Mouse (Mus musculus) olfactory bulb, adult 2 months (tissue): Measurements from ENCODE around the gene Cnot8. TPM values are rescaled to one million over a fixed set of nuclear protein-coding genes. Genes with fewer than 3 reads are reported as not detected.
A peak's percentile ranks its signal among the peaks of the same experiment; 100 is the strongest.
"Not testable (repeated sequence)": the region's sequence is repeated elsewhere in the genome, so short reads cannot be mapped to it uniquely, and the experiment has no call there.

Source experiments
- H3K27ac ChIP-seq: fragments of 200-500 bp; 2 replicates; pipeline ENCODE4 v1.5.1; 2012; ENCODE audit warnings: low read depth, low read length; ENCODE audit not compliant: insufficient read depth
- H3K4me1 ChIP-seq: fragments of 200-500 bp; 2 replicates; pipeline ENCODE4 v1.6.1; 2012; ENCODE audit warnings: low read length; ENCODE audit not compliant: control insufficient read depth, insufficient read depth
- H3K4me3 ChIP-seq: fragments of 200-500 bp; 2 replicates; pipeline ENCODE4 v1.5.1; 2012; ENCODE audit warnings: mild to moderate bottlenecking, low read depth, low read length, moderate library complexity; ENCODE audit not compliant: insufficient read depth
- CTCF ChIP-seq: fragments of 200-500 bp; IDR thresholded peaks from 2 replicates; pipeline ENCODE4 v1.5.1; 2012; ENCODE audit warnings: low read depth, mild to moderate bottlenecking, low read length, moderate library complexity; ENCODE audit not compliant: insufficient read depth
- POLR2A ChIP-seq: fragments of 200-500 bp; IDR thresholded peaks from 2 replicates; pipeline ENCODE4 v1.6.1; 2012; ENCODE audit warnings: mild to moderate bottlenecking, low read depth, low read length, moderate library complexity; ENCODE audit not compliant: insufficient read depth
- WGBS: fragments of 180-500 bp; shearing (Covaris S2); methylation state at CpG from one replicate; pipeline ENCODE4 v1.1.7; 2018; 5-methylcytosine and 5-hydroxymethylcytosine counted together
- polyA plus RNA-seq: library from polyadenylated mRNA; stranded (reverse); fragments of >200 nt; gene quantifications from 2 replicates; pipeline ENCODE4 v1.2.4, GENCODE M21; 2012; ENCODE audit warnings: low replicate concordance; ENCODE audit not compliant: missing spikeins, insufficient read depth, insufficient read length

Gene Cnot8
- polyA plus RNA-seq, 1 experiment: not detected

- Histone ChIP-seq H3K4me1 (peaks cover 8% of the 10 kb centered on the region), H3K4me3 (no peak within 1 kb of the TSS), H3K27ac (no peak within 1 kb of the TSS)
- WGBS: 23% methylated on average over 12 of the region's 12 CpGs
- TF ChIP-seq POLR2A (no peak), CTCF (no peak)
Observed at GRCm38 (mm10) chr11:58093021-58093528, 10.9 kb upstream of the Cnot8 start, which contains the start of gene Gm12248. Gene Gm12248 (minus strand): TSS chr11:58093134.

GRCm38 (mm10) chr11:58094766-58095165, 9.2 kb upstream of the Cnot8 start:
- TF ChIP-seq CTCF (no peak), POLR2A (no peak)
- H3K4me3 ChIP-seq: no peak overlapping the region
- peaks cover 8% of the 10 kb centered on the region for H3K4me1 ChIP-seq
- 90% methylated on average over 4 of the region's 4 CpGs for WGBS
- H3K27ac ChIP-seq: no peak overlapping the region

GRCm38 (mm10) chr11:58095561-58095960, 8.4 kb upstream of the Cnot8 start:
- no peak overlapping the region for H3K27ac ChIP-seq
- H3K4me1 ChIP-seq: peaks cover 8% of the 10 kb centered on the region
- no peak overlapping the region for H3K4me3 ChIP-seq
- TF ChIP-seq CTCF (no peak), POLR2A (no peak)
- 96% methylated on average over 1 of the region's 1 CpGs for WGBS

DNA sequence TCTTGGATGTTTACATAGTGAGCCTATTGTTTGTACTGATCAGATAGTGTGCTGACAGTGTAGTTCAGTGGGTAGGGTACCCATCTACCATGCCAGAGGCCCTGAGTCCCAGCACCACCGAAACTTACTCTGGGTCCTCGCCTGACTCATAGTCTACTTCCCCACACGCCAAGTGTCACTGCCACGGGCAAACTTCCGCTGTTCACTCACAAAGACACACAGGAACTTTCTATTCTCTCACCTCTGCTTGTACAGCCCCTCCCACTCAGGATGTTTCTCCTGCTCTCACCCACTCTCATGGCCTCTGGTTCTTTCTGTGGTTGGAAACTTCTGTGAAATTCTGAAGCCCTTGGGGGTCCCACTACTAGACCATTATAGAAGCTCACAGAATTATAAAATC, 7.8 kb upstream of the Cnot8 start:
- no peak for TF ChIP-seq CTCF
- TF ChIP-seq POLR2A: no peak
- Histone ChIP-seq H3K4me3 (no peak overlapping the region), H3K27ac (no peak overlapping the region), H3K4me1 (peaks cover 8% of the 10 kb centered on the region)
- WGBS: 75% methylated on average over 5 of the region's 5 CpGs

DNA sequence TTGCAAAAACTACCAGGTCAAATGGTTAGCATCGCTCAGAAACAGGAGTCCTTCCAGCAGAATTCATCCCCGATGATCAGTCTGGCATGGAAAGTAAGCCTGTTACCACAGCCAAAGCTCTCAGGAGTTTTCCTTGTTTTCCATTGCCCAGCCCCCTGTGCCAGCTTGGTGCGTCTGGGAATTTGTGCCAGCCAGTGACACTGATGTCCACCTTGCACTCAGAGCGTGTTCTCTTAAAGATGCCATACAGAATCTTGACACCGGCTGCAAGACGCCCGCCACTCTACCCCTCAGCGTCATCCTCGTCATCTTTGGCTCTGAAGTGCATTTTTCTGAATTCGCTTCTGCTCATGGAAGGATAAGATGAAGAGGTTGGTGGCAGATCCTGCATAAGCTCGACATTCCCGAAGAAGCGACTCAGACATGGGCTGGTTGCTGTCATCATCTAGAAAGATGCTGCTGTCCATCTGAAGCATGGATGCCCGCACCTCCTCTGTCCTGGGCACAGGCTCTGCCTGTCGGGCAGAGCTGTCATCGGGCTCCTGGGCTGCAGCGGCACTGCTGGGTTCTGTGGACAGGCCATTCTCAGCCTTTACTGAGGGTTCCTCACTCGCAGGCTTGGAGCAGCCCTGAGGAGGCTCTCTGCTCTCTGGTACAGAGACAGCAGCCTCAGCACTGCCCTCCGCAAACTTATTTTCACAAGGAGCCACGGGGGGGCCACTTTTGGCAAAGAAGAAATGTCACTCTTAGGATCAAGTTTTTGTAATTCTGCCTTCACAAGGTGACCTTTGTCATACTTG, 6.9 kb upstream of the Cnot8 start:
- Histone ChIP-seq H3K4me3 (peak overlapping the region; percentile 30; the same call in 1 of the 2 replicates), H3K27ac (no peak overlapping the region), H3K4me1 (peaks cover 8% of the 10 kb centered on the region)
- no peak for TF ChIP-seq POLR2A
- no peak for TF ChIP-seq CTCF
- 40% methylated on average over 20 of the region's 20 CpGs for WGBS

DNA sequence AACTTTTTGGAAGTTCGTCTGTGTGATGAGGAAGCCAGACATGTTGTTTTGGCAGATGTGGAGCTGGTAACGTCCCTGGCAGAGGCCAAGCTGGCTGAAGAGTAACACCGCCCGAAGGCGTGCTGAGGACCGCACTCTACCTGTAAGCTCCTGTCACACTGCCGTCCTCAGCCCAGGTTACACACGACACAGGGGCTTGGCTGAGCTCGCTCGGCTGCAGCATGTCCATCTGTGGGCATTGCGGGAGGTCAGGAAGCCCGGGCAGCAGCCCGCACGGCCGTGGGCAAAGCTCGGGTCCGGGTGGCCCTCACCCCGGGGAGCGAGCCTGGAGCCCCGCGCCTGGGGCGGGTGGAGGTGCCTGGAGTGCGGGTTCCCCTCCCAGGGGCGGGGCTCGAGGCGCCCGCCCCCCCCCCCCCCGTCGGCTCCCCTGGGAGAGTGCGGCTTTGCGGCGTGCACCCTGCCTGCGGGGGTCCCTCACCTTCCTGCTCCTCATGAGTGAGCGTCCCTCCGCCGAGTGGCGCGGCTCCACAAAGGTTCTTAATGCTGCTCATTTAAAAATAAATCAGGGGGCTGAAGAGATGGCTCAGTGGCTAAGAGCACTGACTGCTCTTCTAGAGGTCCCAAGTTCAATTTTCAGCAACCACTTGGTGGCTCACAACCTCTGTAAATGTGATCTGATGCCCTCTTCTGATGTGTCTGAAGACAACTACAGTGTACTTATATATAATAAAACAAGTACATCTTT, 6.2 kb upstream of the Cnot8 start:
- 4% methylated on average over 31 of the region's 38 CpGs for WGBS
- TF ChIP-seq POLR2A (no peak), CTCF (no peak)
- H3K27ac ChIP-seq: no peak overlapping the region
- peaks cover 7% of the 10 kb centered on the region for H3K4me1 ChIP-seq
- H3K4me3 ChIP-seq: peak overlapping the region; percentile 30

- 75% methylated on average over 5 of the region's 5 CpGs for WGBS
- H3K4me3 ChIP-seq, H3K4me1 ChIP-seq, H3K27ac ChIP-seq: not testable (repeated sequence)
Observed at GRCm38 (mm10) chr11:58098366-58098720, 5.6 kb upstream of the Cnot8 start.

GRCm38 (mm10) chr11:58100006-58100405, 3.9 kb upstream of the Cnot8 start:
- H3K4me1 ChIP-seq: peaks cover 12% of the 10 kb centered on the region
- no peak overlapping the region for H3K4me3 ChIP-seq
- no peak overlapping the region for H3K27ac ChIP-seq
- WGBS: 86% methylated on average over 2 of the region's 2 CpGs
- no peak for TF ChIP-seq CTCF
- no peak for TF ChIP-seq POLR2A

GRCm38 (mm10) chr11:58101194-58101720, 2.7 kb upstream of the Cnot8 start:
- WGBS: 88% methylated on average over 4 of the region's 4 CpGs
- no peak for TF ChIP-seq CTCF
- no peak for TF ChIP-seq POLR2A
- Histone ChIP-seq H3K4me1 (peaks cover 15% of the 10 kb centered on the region), H3K27ac (no peak overlapping the region), H3K4me3 (no peak overlapping the region)
